Mouse (Mus musculus): ENCODE results near the gene Mfn2. TPM values are rescaled to one million over a fixed set of nuclear protein-coding genes. Genes with fewer than 3 reads are reported as not detected.
A peak's percentile ranks its signal among the peaks of the same experiment; 100 is the strongest.

Mfn2 gene
- polyA plus RNA-seq, 1 experiment from 2014 or later = 15.5 TPM

DNA sequence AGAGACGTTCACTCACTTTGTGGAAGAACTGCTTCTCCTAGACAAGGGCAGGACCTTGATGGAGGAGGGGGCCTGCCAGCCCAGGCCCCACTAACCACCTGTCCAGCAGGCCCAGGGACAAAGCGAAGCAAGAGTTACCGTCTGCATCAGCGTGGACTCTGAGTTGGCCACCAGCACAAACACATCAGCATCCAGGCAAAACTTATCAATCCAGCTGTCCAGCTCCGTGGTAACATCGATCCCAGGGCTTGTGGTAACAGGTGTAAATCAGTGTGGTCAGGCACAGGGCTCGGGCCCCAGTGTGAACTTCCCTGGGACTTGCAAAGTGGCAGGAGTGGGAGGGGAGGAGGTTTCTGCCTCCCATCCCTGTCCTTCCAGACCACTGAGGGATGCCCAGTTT lies 17.2 kb downstream of the Mfn2 start:
- no peak for ATAC-seq (ENCODE audit: insufficient read depth)
- WGBS (ENCODE audit: insufficient replicate concordance) = 81% methylated on average over 7 of the region's 7 CpGs
- no peak overlapping the region for H3K9ac ChIP-seq
- no peak overlapping the region for H3K4me3 ChIP-seq (replicated peaks)
- H3K9me3 ChIP-seq (replicated peaks) = no peaks in the 10 kb centered on the region
- H3K4me1 ChIP-seq (replicated peaks) = no peaks in the 10 kb centered on the region
- H3K36me3 ChIP-seq (replicated peaks) = peaks cover 91% of the 10 kb centered on the region
- H3K27ac ChIP-seq (replicated peaks) = no peak overlapping the region
- H3K4me2 ChIP-seq = no peak overlapping the region
- H3K27me3 ChIP-seq = no peaks in the 10 kb centered on the region

DNA sequence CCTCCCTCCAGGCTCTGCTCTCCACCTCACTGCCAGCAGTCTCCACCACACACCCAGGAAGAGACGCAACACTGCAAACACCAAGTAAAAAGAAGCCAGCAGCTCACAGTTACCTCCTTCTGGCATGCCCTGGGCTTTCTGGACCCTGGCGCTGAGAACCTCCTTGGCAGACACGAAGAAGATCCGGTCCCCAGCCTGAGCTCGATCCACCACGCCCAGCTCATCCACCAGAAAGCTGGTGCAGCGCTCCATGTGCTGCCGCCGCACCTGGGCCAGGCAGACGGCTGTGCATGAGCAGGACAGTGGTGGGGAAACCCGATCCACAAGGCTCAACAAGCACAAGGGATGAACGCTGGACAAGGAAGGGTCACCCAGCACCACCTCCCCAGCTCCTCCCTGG lies 18.3 kb downstream of the Mfn2 start:
- no peaks in the 10 kb centered on the region for H3K27me3 ChIP-seq
- no peak for ATAC-seq (ENCODE audit: insufficient read depth)
- peaks cover 92% of the 10 kb centered on the region for H3K36me3 ChIP-seq (replicated peaks)
- no peak overlapping the region for H3K4me2 ChIP-seq
- WGBS (ENCODE audit: insufficient replicate concordance) = 90% methylated on average over 12 of the region's 12 CpGs
- H3K9me3 ChIP-seq (replicated peaks) = no peaks in the 10 kb centered on the region
- no peak overlapping the region for H3K4me3 ChIP-seq (replicated peaks)
- H3K9ac ChIP-seq = no peak overlapping the region
- H3K27ac ChIP-seq (replicated peaks) = no peak overlapping the region
- H3K4me1 ChIP-seq (replicated peaks) = no peaks in the 10 kb centered on the region

DNA sequence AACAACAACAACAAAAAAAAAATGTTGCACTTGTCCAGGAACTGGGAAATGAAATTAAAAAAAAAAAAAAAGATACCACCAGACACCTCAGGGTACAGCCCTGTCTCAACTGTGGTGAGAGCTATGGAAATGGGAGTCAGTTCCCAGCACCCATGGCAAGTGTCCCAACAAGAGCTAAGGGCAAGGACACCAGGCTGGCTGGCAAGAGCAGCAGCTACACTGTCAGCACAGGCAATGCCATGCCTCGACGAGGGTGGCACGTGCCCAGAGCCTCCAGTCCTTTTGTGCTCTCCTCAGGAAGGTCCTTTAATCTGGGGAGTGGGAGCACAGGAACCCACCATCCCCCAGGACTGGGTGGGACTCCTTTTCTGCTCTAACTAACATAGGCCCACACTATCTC lies 20.4 kb downstream of the Mfn2 start:
- no peak overlapping the region for H3K4me2 ChIP-seq
- peaks cover 94% of the 10 kb centered on the region for H3K36me3 ChIP-seq (replicated peaks)
- H3K27me3 ChIP-seq = no peaks in the 10 kb centered on the region
- no peak overlapping the region for H3K9ac ChIP-seq
- 83% methylated on average over 3 of the region's 3 CpGs for WGBS (ENCODE audit: insufficient replicate concordance)
- H3K27ac ChIP-seq (replicated peaks) = no peak overlapping the region
- no peak overlapping the region for H3K4me3 ChIP-seq (replicated peaks)
- no peak for ATAC-seq (ENCODE audit: insufficient read depth)
- no peaks in the 10 kb centered on the region for H3K4me1 ChIP-seq (replicated peaks)
- H3K9me3 ChIP-seq (replicated peaks) = no peaks in the 10 kb centered on the region

GRCm38 (mm10) chr4:147883041-147883440 lies 21.5 kb downstream of the Mfn2 start:
- Histone ChIP-seq H3K27ac (replicated peaks) (no peak overlapping the region), H3K36me3 (replicated peaks) (peaks cover 93% of the 10 kb centered on the region), H3K9me3 (replicated peaks) (no peaks in the 10 kb centered on the region), H3K4me3 (replicated peaks) (no peak overlapping the region), H3K9ac (no peak overlapping the region), H3K27me3 (no peaks in the 10 kb centered on the region), H3K4me2 (no peak overlapping the region), H3K4me1 (replicated peaks) (no peaks in the 10 kb centered on the region)
- 78% methylated on average over 6 of the region's 6 CpGs for WGBS (ENCODE audit: insufficient replicate concordance)
- no peak for ATAC-seq (ENCODE audit: insufficient read depth)

GRCm38 (mm10) chr4:147881792-147882191 lies 22.7 kb downstream of the Mfn2 start:
- WGBS (ENCODE audit: insufficient replicate concordance) = 77% methylated on average over 7 of the region's 7 CpGs
- peaks cover 84% of the 10 kb centered on the region for H3K36me3 ChIP-seq (replicated peaks)
- H3K9ac ChIP-seq = no peak overlapping the region
- no peaks in the 10 kb centered on the region for H3K27me3 ChIP-seq
- H3K27ac ChIP-seq (replicated peaks) = no peak overlapping the region
- no peaks in the 10 kb centered on the region for H3K4me1 ChIP-seq (replicated peaks)
- no peak for ATAC-seq (ENCODE audit: insufficient read depth)
- H3K4me2 ChIP-seq = no peak overlapping the region
- no peaks in the 10 kb centered on the region for H3K9me3 ChIP-seq (replicated peaks)
- no peak overlapping the region for H3K4me3 ChIP-seq (replicated peaks)

DNA sequence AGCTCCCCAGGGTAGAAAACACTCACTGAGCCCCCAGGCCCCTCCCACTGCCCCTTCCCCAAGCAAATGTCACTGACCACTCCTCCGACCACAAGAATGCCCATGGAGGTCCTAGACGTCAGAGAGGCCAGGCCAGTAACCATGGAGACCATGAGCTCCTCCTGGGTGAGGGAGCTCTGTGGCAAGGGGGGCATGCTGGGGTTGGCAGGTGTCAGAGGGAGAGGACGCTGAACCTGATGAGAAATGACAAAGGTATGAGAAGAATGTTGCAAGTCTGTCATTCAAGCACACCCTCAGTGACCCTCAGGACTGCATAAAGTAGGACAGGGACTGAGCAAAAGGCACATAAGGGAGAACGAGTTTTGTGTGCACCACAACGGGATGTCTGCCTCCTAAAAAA lies 24.6 kb downstream of the Mfn2 start:
- H3K36me3 ChIP-seq (replicated peaks) = peaks cover 85% of the 10 kb centered on the region
- no peak overlapping the region for H3K27ac ChIP-seq (replicated peaks)
- no peak overlapping the region for H3K4me2 ChIP-seq
- H3K4me1 ChIP-seq (replicated peaks) = peaks cover 10% of the 10 kb centered on the region
- H3K27me3 ChIP-seq = no peaks in the 10 kb centered on the region
- no peak for ATAC-seq (ENCODE audit: insufficient read depth)
- 69% methylated on average over 5 of the region's 5 CpGs for WGBS (ENCODE audit: insufficient replicate concordance)
- H3K4me3 ChIP-seq (replicated peaks) = no peak overlapping the region
- H3K9ac ChIP-seq = no peak overlapping the region
- H3K9me3 ChIP-seq (replicated peaks) = no peaks in the 10 kb centered on the region

DNA sequence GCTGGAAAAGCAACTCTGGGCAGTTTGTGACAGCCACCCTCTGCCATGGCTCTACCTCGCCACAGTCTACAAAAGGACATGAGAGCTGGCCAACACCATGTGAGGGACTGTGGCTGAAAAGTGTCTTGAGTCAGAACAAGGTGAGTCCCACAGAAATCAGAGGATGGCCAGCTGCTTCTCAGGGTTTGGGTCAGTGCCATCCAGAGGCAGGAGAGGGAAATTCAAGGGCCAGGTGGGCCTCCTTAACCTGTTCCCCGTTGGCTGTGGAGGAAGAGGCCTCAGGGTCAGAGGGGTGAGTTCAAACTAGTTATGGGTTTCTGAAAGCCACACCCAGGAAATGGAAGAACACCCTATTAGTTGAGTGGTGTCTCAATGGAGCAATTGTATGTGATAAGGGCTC lies 25.0 kb downstream of the Mfn2 start:
- WGBS (ENCODE audit: insufficient replicate concordance) = 55% methylated on average over 2 of the region's 2 CpGs
- H3K36me3 ChIP-seq (replicated peaks) = peaks cover 87% of the 10 kb centered on the region
- no peak for ATAC-seq (ENCODE audit: insufficient read depth)

GRCm38 (mm10) chr4:147878537-147878936 lies 26.0 kb downstream of the Mfn2 start:
- no peak for ATAC-seq (ENCODE audit: insufficient read depth)
- 84% methylated on average over 9 of the region's 9 CpGs for WGBS (ENCODE audit: insufficient replicate concordance)
- Histone ChIP-seq H3K4me1 (replicated peaks) (peaks cover 10% of the 10 kb centered on the region), H3K9ac (no peak overlapping the region), H3K27me3 (no peaks in the 10 kb centered on the region), H3K4me3 (replicated peaks) (no peak overlapping the region), H3K27ac (replicated peaks) (no peak overlapping the region), H3K36me3 (replicated peaks) (peaks cover 87% of the 10 kb centered on the region), H3K9me3 (replicated peaks) (no peaks in the 10 kb centered on the region), H3K4me2 (no peak overlapping the region)

More for the DNA sequence above, 25.0 kb downstream of the Mfn2 start:
- no peak overlapping the region for H3K4me3 ChIP-seq (replicated peaks)
- H3K4me1 ChIP-seq (replicated peaks) = peaks cover 10% of the 10 kb centered on the region
- no peaks in the 10 kb centered on the region for H3K9me3 ChIP-seq (replicated peaks)
- H3K27me3 ChIP-seq = no peaks in the 10 kb centered on the region
- no peak overlapping the region for H3K9ac ChIP-seq
- no peak overlapping the region for H3K27ac ChIP-seq (replicated peaks)
- no peak overlapping the region for H3K4me2 ChIP-seq

DNA sequence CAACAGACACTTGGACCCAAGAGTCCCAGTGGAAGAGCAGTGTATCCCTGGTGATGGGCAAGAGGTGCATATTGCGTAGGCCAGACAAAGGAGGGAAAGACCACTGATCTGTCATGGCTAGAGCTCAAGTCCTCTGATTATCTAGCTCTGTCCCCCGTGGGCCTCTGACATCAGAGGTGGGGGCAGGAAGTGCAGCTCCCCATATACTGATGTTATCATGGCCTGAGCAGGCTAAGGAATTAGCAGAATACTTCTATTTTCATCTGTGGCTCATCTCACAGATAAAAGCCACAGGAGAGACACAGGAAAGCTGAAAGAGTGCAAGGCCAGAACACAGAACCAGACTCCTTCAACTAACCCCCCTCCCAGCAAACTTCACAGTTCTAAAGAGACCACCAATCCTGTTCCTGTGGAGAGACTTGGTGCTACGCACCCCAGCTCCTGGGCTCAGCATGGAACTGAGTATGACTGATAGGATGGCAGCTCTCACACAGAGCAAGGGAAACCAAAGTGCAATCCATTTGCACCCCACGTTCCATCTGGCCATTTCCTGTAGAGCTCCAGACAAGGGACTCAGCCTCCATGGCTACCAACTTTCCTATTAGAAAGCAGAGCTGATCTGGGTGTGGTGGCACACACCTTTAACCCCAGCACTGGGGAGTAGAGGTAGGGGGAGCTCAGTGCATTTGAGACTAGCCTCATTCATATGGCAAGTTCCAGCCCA lies 28.5 kb downstream of the Mfn2 start:
- Histone ChIP-seq H3K36me3 (replicated peaks) (peaks cover 82% of the 10 kb centered on the region), H3K27ac (replicated peaks) (no peak overlapping the region), H3K9me3 (replicated peaks) (no peaks in the 10 kb centered on the region), H3K27me3 (no peaks in the 10 kb centered on the region), H3K4me3 (replicated peaks) (no peak overlapping the region), H3K4me1 (replicated peaks) (peaks cover 13% of the 10 kb centered on the region), H3K9ac (no peak overlapping the region), H3K4me2 (no peak overlapping the region)
- WGBS (ENCODE audit: insufficient replicate concordance) = 49% methylated on average over 4 of the region's 4 CpGs
- ATAC-seq (ENCODE audit: insufficient read depth) = no peak

DNA sequence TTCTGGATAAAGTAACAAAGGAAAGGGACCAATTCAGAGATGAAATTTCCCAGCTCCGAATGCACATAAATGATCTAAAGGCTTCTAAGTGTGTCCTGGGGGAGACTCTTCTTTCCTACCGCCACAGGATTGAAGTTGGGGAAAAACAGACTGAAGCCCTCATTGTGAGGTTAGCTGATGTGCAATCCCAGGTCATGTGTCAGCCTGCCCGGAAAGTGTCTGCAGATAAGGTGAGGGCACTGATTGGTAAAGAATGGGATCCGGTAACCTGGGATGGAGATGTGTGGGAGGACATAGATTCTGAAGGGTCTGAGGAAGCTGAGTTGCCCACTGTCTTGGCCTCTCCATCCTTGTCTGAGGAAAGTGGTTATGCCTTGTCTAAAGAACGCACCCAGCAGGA lies 35.3 kb downstream of the Mfn2 start:
- ATAC-seq (ENCODE audit: insufficient read depth) = no peak
- peak overlapping the region; percentile 77 for H3K27ac ChIP-seq (replicated peaks)
- peak overlapping the region; percentile 59 for H3K9ac ChIP-seq
- no peaks in the 10 kb centered on the region for H3K27me3 ChIP-seq
- WGBS (ENCODE audit: insufficient replicate concordance) = 8% methylated on average over 5 of the region's 5 CpGs
- peak overlapping the region; percentile 87 for H3K4me3 ChIP-seq (replicated peaks)
- no peaks in the 10 kb centered on the region for H3K9me3 ChIP-seq (replicated peaks)
- peaks cover 43% of the 10 kb centered on the region for H3K4me1 ChIP-seq (replicated peaks)
- peak overlapping the region; percentile 83 for H3K4me2 ChIP-seq
- peaks cover 46% of the 10 kb centered on the region for H3K36me3 ChIP-seq (replicated peaks)

DNA sequence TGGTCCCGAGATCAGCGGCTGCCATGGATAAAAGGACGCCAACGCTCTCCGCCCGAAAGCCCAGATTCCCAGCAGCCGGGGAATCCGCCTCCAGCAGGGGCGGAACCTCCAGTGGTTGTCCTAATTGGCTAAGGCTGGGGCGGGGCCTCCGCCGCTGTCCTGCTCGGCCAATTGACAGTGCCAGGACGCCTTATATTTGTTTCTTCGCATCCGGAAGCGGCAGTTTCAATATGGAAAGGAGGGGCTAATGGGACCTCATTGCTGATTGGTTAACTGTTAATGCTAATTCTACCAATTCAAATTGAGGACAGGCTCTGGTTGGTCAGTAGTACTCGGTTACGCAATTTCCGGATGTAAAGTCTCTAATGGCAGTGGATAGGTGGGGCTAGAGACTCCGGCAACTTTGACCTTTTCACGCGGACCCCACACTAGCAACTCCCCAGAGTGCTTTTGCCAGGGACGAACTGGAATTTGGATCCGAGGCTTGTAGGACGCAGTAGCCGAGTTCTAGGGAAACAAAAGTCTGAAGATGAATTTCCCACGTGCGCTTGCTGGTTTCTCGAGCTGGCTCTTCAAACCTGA lies 36.0 kb downstream of the Mfn2 start, which contains the start of the genes Miip and Fv1:
Miip (minus strand) TSS at position 367 of the 582 bp plus-strand sequence.
Fv1 (plus strand) TSS at position 530 of the 582 bp plus-strand sequence.
- Histone ChIP-seq H3K27me3 (no peaks in the 10 kb centered on the region), H3K4me1 (replicated peaks) (peaks cover 43% of the 10 kb centered on the region), H3K4me3 (replicated peaks) (peak within 1 kb of the TSS; percentile 87), H3K4me2 (peak within 1 kb of the TSS; percentile 83), H3K9me3 (replicated peaks) (no peaks in the 10 kb centered on the region), H3K9ac (peak within 1 kb of the TSS; percentile 84), H3K36me3 (replicated peaks) (peaks cover 45% of the 10 kb centered on the region), H3K27ac (replicated peaks) (peak within 1 kb of the TSS; percentile 84)
- ATAC-seq (ENCODE audit: insufficient read depth) = peak; percentile 98
- WGBS (ENCODE audit: insufficient replicate concordance) = under 1% methylated on average over 30 of the region's 30 CpGs

Measured in liver, embryonic 15.5 days (tissue).